Mouse (Mus musculus) right cerebral cortex, postnatal 4 days (tissue): ENCODE data around the gene Nos2.
A peak's percentile ranks its signal among the peaks of the same experiment; 100 is the strongest.

Experiments used
- DNase-seq: peaks from one replicate; pipeline ENCODE4 v3.0.0-alpha.2; 2022

The Nos2 gene

DNA sequence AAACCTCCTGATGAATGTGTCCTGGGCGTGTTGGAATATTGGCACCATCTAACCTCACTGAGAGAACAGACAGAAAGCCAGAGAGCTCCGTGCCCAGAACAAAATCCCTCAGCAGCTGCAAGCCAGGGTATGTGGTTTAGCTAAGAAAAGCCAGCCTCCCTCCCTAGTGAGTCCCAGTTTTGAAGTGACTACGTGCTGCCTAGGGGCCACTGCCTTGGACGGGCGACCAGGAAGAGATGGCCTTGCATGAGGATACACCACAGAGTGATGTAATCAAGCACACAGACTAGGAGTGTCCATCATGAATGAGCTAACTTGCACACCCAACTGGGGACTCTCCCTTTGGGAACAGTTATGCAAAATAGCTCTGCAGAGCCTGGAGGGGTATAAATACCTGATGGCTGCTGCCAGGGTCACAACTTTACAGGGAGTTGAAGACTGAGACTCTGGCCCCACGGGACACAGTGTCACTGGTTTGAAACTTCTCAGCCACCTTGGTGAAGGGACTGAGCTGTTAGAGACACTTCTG lies at the start of gene Nos2:
TSS of gene Nos2 (plus strand) at position 377 of the 529 bp plus-strand sequence.
- DNase-seq, result no peak

DNA sequence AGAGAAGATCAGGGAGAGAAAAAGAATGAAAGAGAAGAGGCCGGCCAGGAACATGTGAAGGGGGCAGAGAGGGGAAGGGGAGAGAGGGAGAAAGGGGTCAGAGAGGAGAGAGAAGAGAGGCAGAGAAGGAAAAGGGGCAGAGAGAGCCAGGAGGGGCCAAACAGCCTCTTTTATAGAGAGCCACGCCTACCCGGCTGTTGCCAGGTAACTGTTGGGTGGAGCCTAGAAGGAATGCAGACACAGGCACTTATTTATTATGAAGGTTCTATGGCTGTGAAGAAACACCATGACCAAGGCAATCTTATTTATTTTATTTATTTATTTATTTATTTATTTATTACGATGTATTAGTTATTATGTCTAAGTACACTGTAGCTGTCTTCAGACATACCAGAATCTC lies 49.7 kb upstream of the Nos2 start:
- no peak for DNase-seq

DNA sequence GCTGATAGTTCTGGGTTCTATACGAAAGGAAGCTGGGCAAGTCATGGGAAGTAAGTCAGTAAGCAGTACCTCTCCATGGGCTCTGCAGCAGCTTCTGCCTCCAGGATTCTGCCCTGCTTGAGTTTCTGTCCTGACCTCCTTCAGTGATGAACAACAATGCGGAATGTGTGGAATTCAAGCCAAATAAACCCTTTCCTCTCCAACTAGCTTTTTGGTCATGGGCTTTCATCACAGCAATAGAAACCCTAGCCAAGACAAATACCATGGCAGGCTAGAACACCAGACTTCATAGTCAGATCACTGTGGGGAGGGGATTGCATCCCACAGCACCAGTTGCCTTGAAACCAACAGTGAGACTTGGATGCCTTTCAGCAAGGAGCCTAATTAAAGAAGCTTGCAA lies 47.8 kb upstream of the Nos2 start:
- no peak for DNase-seq

DNA sequence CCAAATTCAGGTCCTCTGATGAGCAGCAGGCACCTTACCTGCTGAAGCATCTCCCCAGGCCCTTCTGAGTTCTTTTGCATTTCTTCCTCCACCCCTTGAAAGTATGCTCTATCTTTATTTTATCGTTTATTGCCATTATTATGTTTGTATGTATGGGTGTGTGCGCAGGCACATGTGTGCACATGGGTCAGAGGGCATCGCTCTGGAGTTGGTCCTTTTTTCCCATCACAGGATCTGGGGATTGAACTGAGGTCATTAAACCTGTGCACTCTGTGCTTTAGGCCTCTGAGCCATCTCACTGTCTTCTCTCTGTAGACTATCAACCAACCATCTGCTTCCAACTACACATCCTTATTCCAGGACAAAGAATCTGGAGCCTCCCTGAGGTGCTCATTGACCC lies 40.9 kb upstream of the Nos2 start:
- no peak for DNase-seq

DNA sequence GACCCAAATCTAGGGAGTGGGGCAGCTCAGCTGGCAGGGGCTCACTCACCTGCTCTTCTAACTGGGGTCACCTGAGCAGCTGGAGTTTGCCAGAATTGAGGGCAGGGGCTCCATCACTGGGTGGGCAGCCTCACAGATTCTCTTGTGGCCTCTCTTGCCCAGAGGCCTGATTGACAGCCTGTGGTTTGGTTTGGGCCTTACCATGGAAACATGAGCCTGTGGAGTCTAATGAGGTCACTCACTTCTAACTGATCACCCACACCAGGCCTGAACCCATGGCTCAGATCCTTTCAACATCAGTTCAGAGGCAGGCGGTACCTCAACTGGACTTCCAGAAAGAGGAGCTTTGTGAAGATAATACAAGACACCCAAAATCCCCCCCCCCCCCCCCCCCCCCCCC lies 33.9 kb upstream of the Nos2 start:
- DNase-seq, result no peak

DNA sequence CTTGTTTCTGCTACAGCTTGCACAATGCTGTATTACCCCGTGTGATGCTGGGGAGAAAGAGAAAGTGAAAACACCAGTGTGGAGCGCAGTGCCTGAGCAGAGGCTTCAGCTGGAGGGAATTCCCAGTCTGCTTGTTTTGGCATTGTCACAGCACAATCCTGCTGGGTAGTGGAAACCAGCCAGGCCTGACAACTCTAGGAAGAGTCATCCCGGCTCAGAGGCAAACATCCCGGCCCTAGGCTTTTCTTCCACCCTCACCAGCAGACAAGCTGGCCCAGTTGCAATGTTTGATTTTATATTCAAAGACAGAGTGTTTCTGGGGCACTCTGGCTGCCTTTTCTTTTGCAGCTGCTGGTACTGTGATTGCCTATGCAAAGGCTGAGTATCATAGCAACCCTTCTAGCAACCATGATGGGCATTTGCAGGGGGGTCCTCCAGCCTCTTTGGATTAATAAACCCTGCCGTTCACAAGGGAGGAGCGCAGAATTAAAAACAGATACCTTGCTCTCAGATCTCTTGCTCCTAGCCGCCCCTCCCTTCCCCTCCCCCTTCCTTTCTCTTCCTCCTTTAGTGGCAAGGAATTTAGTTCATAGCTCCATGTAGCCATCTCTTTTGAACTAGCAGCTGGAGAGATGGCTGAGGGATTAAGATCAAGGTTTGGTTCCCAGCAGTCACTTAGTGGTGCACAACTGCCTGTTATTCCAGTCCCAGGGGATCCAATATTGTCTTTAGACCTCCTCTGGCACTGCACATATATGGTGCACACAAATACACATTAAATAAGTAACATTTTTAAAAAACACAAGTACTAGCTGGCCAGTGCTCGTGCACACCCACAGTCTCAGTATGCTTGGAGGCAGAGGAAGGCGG lies 33.2 kb upstream of the Nos2 start:
- peak; percentile 76 for DNase-seq

DNA sequence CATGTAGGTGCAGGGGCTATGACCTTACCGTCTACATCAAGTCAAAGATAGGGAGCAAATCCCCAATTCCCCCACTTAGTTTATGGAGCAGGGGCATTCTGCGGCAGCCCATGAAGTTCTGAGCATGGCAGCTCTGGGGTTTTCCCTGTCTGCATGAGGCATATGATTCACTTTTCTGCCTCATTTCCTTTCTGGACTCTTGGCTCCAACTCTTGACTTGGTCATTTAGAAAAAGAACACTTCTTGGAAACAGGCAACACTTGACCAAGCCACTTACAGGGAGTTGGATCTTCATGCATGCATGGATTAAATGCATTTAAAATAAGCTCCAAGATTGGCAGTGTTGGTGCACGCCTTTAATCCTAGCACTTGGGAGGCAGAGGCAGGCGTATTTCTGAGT lies 31.4 kb upstream of the Nos2 start:
- no peak for DNase-seq

DNA sequence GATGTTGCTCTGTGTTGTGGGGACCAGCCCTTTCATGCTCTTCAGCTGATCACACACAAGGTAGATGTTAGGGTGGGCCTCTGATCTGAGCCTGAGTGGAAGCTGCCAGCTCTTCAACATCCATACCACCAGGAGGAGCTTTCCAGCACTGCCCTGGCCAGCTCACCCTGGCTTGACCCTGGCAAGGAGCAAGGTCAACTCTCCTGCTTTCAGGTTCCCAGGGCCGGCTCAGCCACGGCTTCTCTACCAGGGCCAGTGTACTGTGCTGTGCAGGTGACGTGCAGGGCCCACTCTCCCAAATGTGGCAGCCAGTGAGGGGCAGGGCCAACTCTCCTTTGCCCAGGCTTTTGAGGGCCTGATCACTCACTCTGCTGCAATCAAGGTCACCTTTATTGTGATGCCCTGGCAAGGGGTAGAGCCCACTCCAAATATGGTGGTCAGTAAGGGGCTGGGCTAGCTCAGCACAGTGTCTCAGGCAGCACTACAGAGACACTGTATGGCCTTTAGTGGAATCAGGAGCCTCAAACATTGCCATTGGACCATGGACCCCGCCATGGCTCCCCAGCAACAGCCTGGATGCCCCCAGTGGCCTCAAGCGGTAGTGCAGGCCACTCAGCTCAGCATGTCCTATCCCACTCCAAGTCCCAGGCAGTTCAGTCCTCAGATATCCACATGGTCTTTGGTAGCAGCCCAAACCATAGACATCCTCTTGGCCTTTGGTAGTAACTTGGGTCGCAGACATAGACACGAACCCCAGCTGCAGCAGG lies 24.0 kb upstream of the Nos2 start:
- DNase-seq, result peak; percentile 6

DNA sequence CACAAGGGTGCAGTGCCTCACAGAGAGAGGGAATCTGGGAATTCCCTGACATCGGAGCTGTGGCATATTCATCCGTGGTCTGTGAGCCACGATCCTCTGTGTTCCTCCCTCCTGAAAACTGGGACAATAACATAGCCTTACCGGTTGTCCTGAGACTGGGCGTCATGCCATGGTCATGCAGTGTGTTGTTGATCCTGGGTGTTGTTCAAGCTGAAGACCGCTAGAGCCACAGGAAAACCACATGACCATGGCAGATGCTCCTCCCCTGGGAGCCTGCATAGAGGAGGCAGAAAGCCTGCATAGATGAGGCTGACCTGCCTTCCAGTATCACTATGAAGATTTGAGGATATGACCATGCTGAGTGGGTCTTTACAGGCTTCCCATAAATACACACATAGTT lies 5.1 kb upstream of the Nos2 start:
- DNase-seq, result no peak

DNA sequence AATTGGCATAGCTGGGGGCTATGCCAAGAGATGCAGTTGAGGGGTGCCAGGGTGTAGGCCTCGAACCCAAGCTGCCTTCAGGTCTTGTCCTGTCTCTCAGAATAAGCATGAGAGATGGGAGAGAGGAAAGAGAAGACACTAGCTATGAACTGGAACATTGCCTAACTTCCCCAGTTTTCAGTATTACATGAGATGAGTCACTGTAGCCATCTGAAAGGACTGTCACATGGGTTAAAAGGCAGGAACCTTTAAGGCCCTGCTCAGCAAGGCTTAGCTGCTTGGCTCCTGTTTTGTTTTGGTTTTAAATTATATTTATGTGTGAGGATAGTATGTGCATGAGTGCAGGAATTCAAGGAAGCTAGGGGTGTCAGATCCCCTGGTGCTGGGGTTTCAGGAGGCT lies 4.2 kb upstream of the Nos2 start:
- no peak for DNase-seq

DNA sequence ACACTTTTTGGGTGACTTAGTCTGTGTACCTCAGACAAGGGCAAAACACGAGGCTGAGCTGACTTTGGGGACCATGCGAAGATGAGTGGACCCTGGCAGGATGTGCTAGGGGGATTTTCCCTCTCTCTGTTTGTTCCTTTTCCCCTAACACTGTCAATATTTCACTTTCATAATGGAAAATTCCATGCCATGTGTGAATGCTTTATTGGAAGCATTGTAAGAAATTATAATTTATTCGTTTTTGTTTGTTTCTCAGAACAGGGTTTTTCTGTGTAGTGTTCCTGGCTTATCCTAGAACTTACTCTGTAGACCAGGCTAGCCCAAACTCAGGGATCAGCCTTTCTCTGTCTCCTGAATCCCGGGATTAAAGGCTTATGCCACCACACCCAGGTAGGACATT lies 842 bp upstream of the Nos2 start:
- no peak for DNase-seq

DNA sequence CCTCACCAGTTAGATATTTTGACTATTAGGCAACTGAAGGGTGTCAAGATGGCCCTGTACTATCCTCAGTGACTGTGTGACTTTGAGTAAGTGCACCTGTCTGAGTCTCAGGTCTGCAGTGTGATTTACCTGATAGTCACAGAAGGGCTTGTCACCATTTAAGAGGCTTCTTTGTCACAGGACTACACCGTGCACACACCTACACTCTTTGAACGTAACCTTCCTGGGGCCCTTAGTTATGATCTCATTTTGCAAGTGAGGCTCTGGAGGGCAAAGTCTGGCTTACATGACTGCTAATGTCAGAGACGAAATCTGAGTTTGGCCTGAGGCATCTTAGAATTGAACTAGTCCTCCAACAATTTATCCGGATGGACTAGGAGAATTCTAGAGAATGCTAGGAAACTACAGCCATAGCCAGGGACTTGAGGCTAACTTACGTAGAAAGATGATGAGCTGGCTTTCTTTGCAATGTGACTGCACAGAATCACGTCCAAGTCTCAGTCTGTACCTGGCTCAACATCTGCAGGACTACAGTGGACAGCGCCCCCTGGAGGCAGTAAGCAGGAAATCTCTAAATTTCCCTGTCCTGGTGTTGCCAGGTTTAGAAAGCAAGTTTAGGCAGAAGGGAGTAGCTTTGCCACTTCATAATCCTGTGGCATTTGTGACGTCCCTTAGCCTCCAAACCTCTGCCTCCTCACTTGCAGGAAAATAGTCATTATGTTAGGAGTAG lies 2.3 kb downstream of the Nos2 start:
- peak; percentile 19 for DNase-seq

DNA sequence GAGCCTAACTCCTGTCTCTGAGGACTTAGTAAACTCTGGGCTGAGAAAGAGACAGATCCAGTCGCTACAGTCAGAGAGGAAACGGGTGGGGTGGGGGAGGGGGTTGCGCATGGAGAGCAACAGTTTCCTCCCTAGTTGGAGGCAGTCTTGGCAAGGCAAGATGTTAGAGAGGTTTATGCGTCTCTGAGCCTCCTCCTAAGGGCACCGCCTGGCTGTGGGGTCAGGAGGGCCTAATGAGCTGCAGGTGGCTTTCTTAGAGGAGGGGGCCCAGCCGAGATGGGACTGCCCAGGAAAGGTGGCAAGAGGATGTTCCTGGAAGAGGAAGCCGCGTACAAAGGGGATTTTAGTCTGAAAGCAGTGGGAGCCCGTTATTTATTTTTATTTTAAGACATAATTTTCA lies 3.5 kb downstream of the Nos2 start:
- no peak for DNase-seq

DNA sequence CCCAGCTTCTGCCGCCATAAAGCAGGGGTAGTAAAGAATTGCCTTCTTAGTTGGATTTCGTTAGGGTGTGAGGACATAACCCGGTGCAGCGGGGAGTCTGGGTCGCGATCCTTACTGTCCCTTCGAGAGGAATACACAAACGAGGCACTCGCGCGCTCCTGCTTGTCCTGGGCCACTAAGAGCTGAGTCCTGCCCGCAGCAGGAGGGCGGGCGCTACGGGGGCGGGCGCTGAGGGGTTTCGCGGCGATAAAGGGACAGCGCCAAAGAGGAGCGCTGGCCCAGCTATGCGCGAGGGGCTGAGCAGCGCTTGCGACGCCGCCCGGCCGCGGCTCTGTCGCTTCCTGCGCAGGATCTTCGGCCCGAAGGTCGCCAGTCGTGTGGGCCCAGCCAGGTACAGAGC lies 4.3 kb downstream of the Nos2 start:
- DNase-seq, result no peak

DNA sequence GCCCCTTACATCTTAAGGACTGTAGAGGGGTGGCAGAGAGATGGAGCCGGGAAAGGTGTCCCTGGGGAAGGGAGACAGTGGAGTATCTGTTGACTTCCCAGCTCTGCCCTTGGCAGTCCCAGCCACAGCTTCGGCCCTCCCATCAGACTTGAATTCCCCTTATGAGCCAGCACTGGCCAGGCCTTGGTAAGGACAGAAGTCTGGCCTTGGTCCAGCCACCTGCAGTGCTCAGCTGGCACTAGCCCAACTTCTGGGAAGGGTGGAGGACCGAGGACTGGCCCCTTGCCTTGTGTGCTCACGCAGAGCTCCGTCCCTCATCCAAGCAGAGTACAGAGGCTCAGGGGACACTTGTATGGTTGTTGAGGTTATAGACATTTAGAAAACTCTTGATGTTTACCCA lies 8.8 kb downstream of the Nos2 start:
- peak; percentile 61 for DNase-seq

DNA sequence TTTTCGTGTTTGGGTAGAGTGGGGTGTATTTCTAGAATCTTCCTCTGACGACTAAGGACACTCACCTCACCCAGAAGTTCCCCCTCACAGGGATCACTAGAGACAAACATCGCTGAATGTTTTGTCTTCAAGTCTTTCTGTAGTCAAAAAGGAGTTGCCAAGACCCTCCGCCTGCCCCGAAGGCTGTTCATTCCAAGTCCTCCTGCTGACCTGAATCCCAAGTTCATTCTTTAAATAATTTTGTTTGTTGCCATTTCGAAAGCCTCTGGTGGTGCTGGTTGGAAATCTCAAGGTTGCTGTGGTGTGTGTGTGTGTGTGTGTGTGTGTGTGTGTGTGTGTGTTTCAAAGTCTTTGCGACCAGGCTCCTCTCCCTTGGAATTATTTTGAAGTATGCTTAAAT lies 13.7 kb downstream of the Nos2 start:
- DNase-seq, result no peak

DNA sequence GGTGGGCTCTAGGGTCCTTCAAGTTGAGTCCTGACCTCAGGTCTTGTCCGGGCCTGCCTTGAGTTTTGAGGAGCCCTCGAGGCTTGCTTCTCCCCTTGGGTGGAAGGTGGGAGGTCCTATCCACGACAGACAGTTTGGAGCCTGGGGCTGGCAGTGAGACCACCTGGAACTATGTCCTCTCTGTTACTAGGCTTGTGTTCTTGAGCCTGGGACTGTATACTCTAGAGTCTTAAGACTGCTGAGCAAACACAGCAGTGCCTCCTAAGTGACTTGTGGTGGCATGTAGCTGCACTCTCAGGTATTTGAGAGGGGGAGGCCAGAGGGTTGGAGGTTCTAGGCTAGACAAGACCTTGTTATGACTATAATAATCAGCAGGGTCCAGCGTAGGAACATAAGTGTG lies 14.1 kb downstream of the Nos2 start:
- no peak for DNase-seq

DNA sequence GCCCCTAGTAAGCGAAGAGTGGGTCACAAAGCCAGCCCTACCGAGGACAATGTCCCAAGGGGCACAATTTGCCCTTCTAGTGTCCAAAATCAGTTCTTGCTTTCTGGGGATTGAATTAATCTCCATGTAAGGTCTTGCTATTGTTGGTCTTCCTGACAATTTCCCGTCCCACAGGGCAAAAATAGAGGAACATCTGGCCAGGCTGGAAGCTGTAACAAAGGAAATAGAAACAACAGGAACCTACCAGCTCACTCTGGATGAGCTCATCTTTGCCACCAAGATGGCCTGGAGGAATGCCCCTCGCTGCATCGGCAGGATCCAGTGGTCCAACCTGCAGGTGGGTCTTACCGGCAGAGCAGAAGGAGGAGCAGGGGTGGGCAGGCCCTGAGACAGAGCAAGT lies 14.6 kb downstream of the Nos2 start:
- DNase-seq, result no peak

DNA sequence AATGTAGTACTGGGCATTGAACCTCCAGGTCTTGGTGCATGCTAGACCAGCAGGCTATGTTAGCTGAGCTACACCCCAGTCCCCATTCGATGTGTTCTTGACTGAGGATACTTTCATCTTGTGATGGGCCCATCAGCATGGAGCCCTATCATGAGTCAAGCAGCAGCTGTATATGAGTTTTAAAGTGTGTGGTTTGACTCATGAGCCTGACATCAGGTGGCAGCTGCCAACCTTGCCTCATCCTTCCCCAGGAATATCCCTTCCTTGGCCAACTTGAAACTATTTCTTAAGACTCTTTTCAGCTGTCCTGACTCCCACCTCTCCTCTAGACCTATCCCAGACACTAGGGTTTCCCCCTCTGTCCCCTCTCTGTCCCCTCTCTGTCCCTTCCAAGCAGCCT lies 22.5 kb downstream of the Nos2 start:
- DNase-seq, result no peak

DNA sequence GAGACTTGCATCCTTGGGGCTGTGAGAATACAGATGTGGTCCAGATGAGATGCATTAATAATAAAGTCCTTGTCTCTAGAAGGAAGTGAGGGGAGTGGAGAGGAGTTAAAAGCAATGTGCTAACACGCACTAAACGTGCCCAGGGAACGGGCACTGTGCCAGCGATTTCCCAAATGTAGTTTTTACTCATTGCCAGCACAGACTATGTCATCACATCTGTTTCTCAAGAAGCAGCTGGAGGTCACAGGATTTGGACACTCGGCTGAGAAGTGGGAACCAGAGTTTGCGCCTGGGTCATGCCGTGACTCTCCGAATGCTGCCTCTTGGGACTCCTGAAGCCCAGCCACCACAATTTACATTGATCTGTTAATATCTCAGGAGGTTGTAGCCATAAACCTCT lies 29.8 kb downstream of the Nos2 start:
- peak; percentile 36 for DNase-seq

DNA sequence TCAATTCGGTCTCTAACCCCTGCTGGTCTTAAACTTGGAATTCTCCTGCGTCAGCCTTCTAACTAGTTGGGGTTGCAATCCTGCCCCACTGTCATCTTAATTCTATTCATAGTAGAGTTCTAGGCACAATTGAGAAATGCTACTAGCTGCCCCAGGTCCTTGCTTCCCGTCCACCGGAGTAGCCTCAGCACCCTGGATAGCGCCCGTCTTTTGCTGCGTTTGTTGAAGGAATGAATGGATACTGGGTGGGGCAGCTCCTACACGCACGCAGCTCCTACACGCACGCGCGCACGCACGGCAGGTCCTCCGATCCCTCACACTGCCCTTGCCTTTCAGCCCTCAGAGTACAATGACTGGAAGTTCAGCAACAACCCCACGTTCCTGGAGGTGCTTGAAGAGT lies 31.9 kb downstream of the Nos2 start:
- DNase-seq, result peak; percentile 16

DNA sequence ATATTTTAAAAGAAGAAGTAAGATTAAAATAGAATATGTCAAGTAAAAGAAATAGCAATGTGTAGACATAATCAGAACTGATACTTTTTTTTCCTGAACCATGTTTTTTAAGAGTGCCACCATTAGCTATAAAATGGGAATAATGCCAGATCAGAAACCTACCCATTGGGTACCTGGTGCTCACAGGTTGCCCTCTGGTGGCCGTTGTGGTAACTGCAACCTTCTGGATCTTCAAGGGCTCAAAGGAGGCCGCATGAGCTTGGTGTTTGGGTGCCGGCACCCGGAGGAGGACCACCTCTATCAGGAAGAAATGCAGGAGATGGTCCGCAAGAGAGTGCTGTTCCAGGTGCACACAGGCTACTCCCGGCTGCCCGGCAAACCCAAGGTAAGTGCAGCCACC lies 35.7 kb downstream of the Nos2 start:
- peak; percentile 88 for DNase-seq

DNA sequence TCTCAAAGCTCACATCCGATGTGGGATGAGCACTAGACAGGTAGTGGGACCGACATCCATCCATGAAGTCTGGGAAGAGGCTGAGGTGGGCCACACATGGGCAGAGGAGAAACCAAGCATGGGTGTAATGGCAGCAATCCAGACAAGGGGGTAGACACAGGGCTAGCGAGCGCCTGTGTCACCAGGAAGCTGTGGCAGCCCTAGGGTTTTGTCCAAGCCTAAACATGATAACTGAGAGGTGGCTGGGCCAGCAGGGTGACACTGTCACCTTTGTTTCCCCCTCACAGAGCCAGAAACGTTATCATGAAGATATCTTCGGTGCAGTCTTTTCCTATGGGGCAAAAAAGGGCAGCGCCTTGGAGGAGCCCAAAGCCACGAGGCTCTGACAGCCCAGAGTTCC lies 38.8 kb downstream of the Nos2 start:
- DNase-seq, result no peak
